Mouse (Mus musculus) left cerebral cortex, adult 2 months (tissue): ENCODE measurements around the gene Mospd1. TPM values are rescaled to one million over a fixed set of nuclear protein-coding genes. Genes with fewer than 3 reads are reported as not detected.

Source experiments
- DNase-seq, 2 experiments: peaks; one replicate each; pipeline ENCODE4 v3.0.0; 2021 to 2022; ENCODE audit warnings: low spot score in 2 of 2, mixed read lengths in 1 of 2; ENCODE audit errors: extremely low spot score in 1 of 2
- H3K27ac ChIP-seq: fragments of 200-600 bp; 2 replicates; pipeline ENCODE4 v1.8.1; 2022
- H3K4me3 ChIP-seq: fragments of 200-600 bp; 2 replicates; pipeline ENCODE4 v1.8.1; 2022
- CTCF ChIP-seq: fragments of 200-600 bp; IDR thresholded peaks from 2 replicates; pipeline ENCODE4 v1.8.1; 2022; ENCODE audit warnings: antibody characterized with exemption, mild to moderate bottlenecking, moderate library complexity
- intact Hi-C: fragments of 180-260 bp; cut with DNase I; formaldehyde crosslinking; loops from one replicate; pipeline ENCODE4 v1.15.1; 2025
- long read RNA-seq, 2 experiments: library from polyadenylated mRNA; stranded (forward); transcript quantifications; one replicate each; pipeline ENCODE4 v2.0.0; 2021; ENCODE audit warnings: borderline mapping rate in 2 of 2
- total RNA-seq, 2 experiments: library from RNA; stranded (reverse); gene quantifications; 2 replicates each; pipeline ENCODE4 v1.2.3; 2021

The Mospd1 gene
- total RNA-seq, result 10 to 100 TPM; 14.2 to 15.3 TPM
- long read RNA-seq, experiment 1, transcript Mospd1-202 (6 exons, 1,773 nt), result major isoform, 16 of 27 reads
- long read RNA-seq, experiment 1, partial matches to known transcripts, result 1 of 27 reads
- long read RNA-seq, experiment 1, other reads (novel, unspliced or antisense), result 8 of 27 reads
- long read RNA-seq, experiment 2, transcript Mospd1-202 (6 exons, 1,773 nt), result major isoform, 15 of 19 reads
- long read RNA-seq, experiment 2, partial matches to known transcripts, result 1 of 19 reads
- long read RNA-seq, experiment 2, other reads (novel, unspliced or antisense), result 3 of 19 reads

- peak; percentile 76 to 81 for DNase-seq
- peak within 1 kb of the TSS; percentile 70 for H3K4me3 ChIP-seq
- TF ChIP-seq CTCF, result no peak
- peak within 1 kb of the TSS; percentile 78 for H3K27ac ChIP-seq
- intact Hi-C loops, result no loop called here
Measured at GRCm38 (mm10) chrX:53370366-53370740, at the start of gene Mospd1. Mospd1 (minus strand) TSS chrX:53370502.

- TF ChIP-seq CTCF, result no peak
- Histone ChIP-seq H3K4me3 (no peak overlapping the region), H3K27ac (no peak overlapping the region)
- no peak for DNase-seq
- intact Hi-C loops, result no loop called here
Measured at GRCm38 (mm10) chrX:53386362-53386761, 16.1 kb upstream of the Mospd1 start.

- DNase-seq, result no peak
- Histone ChIP-seq H3K27ac (no peak overlapping the region), H3K4me3 (no peak overlapping the region)
- intact Hi-C loops, result no loop called here
- TF ChIP-seq CTCF, result no peak
Measured at GRCm38 (mm10) chrX:53383122-53383521, 12.8 kb upstream of the Mospd1 start.

GRCm38 (mm10) chrX:53369534-53370365 lies 552 bp downstream of the Mospd1 start:
- Histone ChIP-seq H3K4me3 (peak overlapping the region; percentile 70), H3K27ac (peak overlapping the region; percentile 78)
- peak in 1 of 2 experiments; percentile 7 for DNase-seq
- TF ChIP-seq CTCF, result no peak
- intact Hi-C loops, result no loop called here

GRCm38 (mm10) chrX:53364668-53365383 lies 5.5 kb downstream of the Mospd1 start:
- Histone ChIP-seq H3K4me3 (no peak overlapping the region), H3K27ac (no peak overlapping the region)
- no peak for TF ChIP-seq CTCF
- intact Hi-C loops, result no loop called here
- no peak for DNase-seq

GRCm38 (mm10) chrX:53348374-53348773 lies 21.9 kb downstream of the Mospd1 start:
- no peak for TF ChIP-seq CTCF
- Histone ChIP-seq H3K27ac (no peak overlapping the region), H3K4me3 (no peak overlapping the region)
- intact Hi-C loops, result no loop called here
- DNase-seq, result no peak

- intact Hi-C loops, result no loop called here
- TF ChIP-seq CTCF, result peak; percentile 75
- H3K27ac ChIP-seq, result no peak overlapping the region
Measured at GRCm38 (mm10) chrX:53341531-53341930, 28.8 kb downstream of the Mospd1 start.

GRCm38 (mm10) chrX:53337355-53337754 lies 32.9 kb downstream of the Mospd1 start:
- H3K4me3 ChIP-seq, result no peak overlapping the region

More at GRCm38 (mm10) chrX:53341531-53341930, 28.8 kb downstream of the Mospd1 start:
- DNase-seq, result peak in 1 of 2 experiments; percentile 20
- H3K4me3 ChIP-seq, result no peak overlapping the region

GRCm38 (mm10) chrX:53330396-53330795 lies 39.9 kb downstream of the Mospd1 start:
- no peak for TF ChIP-seq CTCF
- H3K4me3 ChIP-seq, result no peak overlapping the region
- intact Hi-C loops, result loop anchor here (10.0 kb wide), 1 partner anchor 216 kb away; no protein-coding TSS in a partner anchor
- H3K27ac ChIP-seq, result no peak overlapping the region
- no peak for DNase-seq

More at GRCm38 (mm10) chrX:53337355-53337754, 32.9 kb downstream of the Mospd1 start:
- intact Hi-C loops, result loop anchor here (10.0 kb wide), 1 partner anchor 223 kb away; no protein-coding TSS in a partner anchor
- H3K27ac ChIP-seq, result no peak overlapping the region
- DNase-seq, result no peak
- TF ChIP-seq CTCF, result peak; percentile 19

- no peak for DNase-seq
- H3K4me3 ChIP-seq, result no peak overlapping the region
- intact Hi-C loops, result no loop called here
- no peak overlapping the region for H3K27ac ChIP-seq
- no peak for TF ChIP-seq CTCF
Measured at GRCm38 (mm10) chrX:53321111-53321510, 49.2 kb downstream of the Mospd1 start.

GRCm38 (mm10) chrX:53320564-53320963 lies 49.7 kb downstream of the Mospd1 start:
- no peak for TF ChIP-seq CTCF
- Histone ChIP-seq H3K4me3 (no peak overlapping the region), H3K27ac (no peak overlapping the region)
- intact Hi-C loops, result no loop called here
- DNase-seq, result no peak

Other genes with a start within 250 kb of the Mospd1 start
- gene Plac1, start 130.4 kb downstream of the Mospd1 start, total RNA-seq, result not detected
- 1 to 10 TPM; 4.1 to 4.4 TPM for gene Fam122b, start 100.7 kb downstream of the Mospd1 start, total RNA-seq
- gene Fam122c, start 97.1 kb downstream of the Mospd1 start, total RNA-seq, result not detected
- gene Etd, start 64.4 kb upstream of the Mospd1 start, total RNA-seq, result not detected
- 100 to 1,000 TPM; 251 to 262 TPM for gene Rtl8c, start 237.5 kb upstream of the Mospd1 start, total RNA-seq
- gene Gm14597, start 238.5 kb upstream of the Mospd1 start, total RNA-seq, result not detected